Mouse (Mus musculus) G1E (cell line): ENCODE data around the gene Prr11. TPM values are rescaled to one million over a fixed set of nuclear protein-coding genes. Genes with fewer than 3 reads are reported as not detected.

Experiments
- ATAC-seq: 2 replicates; pipeline ENCODE4 v1.8.0; 2016; ENCODE audit warnings: mild to moderate bottlenecking; ENCODE audit not compliant: insufficient number of reproducible peaks, poor library complexity, low FRiP score, severe bottlenecking; ENCODE audit errors: extremely low read depth
- DNase-seq: peaks from one replicate; pipeline ENCODE4 v3.0.0; 2012; ENCODE audit warnings: low spot score
- H3K27me3 ChIP-seq: 2 replicates; pipeline ENCODE4 v1.6.1; 2012; ENCODE audit warnings: mild to moderate bottlenecking, low read length, inconsistent platforms; ENCODE audit not compliant: insufficient read depth
- H3K36me3 ChIP-seq: replicated peaks from 2 replicates; pipeline ENCODE3; 2012; ENCODE audit warnings: mild to moderate bottlenecking, inconsistent platforms
- H3K4me1 ChIP-seq: 2 replicates; pipeline ENCODE4 v1.6.1; 2012; ENCODE audit warnings: low read depth, low read length, inconsistent platforms, mixed read lengths; ENCODE audit not compliant: insufficient read depth
- H3K4me3 ChIP-seq: 2 replicates; pipeline ENCODE4 v1.5.1; 2012; ENCODE audit warnings: low read depth, mild to moderate bottlenecking, inconsistent platforms, low read length, moderate library complexity, mixed read lengths
- H3K9me3 ChIP-seq: replicated peaks from 2 replicates; pipeline ENCODE4 v1.6.1; 2012; ENCODE audit warnings: inconsistent platforms
- CTCF ChIP-seq: IDR thresholded peaks from 2 replicates; pipeline ENCODE4 v1.5.1; 2012; ENCODE audit warnings: low read depth, low read length, inconsistent platforms, mixed read lengths
- GATA1 ChIP-seq: IDR thresholded peaks from 2 replicates; pipeline ENCODE4 v1.6.1; 2012; ENCODE audit warnings: borderline replicate concordance, low read length, inconsistent platforms, mixed read lengths
- GATA2 ChIP-seq: IDR thresholded peaks from 2 replicates; pipeline ENCODE4 v1.6.1; 2012; ENCODE audit warnings: low read depth, low read length, inconsistent platforms, borderline replicate concordance
- POLR2AphosphoS5 ChIP-seq: IDR thresholded peaks from 2 replicates; pipeline ENCODE4 v1.6.1; 2012; ENCODE audit warnings: low read depth, low read length, inconsistent platforms; ENCODE audit not compliant: insufficient replicate concordance
- TAL1 ChIP-seq: conservative IDR thresholded peaks from 2 replicates; pipeline ENCODE4 v1.6.1; 2012; ENCODE audit warnings: low read depth, low read length, inconsistent platforms, mixed read lengths
- polyA plus RNA-seq: library from polyadenylated mRNA; stranded (reverse); fragments of >175 nt; gene quantifications from 2 replicates; pipeline ENCODE4 v1.2.3, GENCODE M21; 2012
- total RNA-seq, 2 experiments: library from RNA; stranded (forward) in 1 of 2; stranded (reverse) in 1 of 2; fragments of 200-1000 nt in 1 of 2; fragments of >200 nt in 1 of 2; fragmentation: Nextera tagmentation in 1 of 2; gene quantifications; 2 replicates each; pipeline ENCODE4 v1.2.3; 2014 to 2017

Gene Prr11
- total RNA-seq (2014; fragmentation: Nextera tagmentation) (67.3 and 75.6 TPM in 2 replicates), total RNA-seq (2017) (7.6 and 9.1 TPM in 2 replicates), polyA plus RNA-seq (1.0 and 1.2 TPM in 2 replicates)

DNA sequence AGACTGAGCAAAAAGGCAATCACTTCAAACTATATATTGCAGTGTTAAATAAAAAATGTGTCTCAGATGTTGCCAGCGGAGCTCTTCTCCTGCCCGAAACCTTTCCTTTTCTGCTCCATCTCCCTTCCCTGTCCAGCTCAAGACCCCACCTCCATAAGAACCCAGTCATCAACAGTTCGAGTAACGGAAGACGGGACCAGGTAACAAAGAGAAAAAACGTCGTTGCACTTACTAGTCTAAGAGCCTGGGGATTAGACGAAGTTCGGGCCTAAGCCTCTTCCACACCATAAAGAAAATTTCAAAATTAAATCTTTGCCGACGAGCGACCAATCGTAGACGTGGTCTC lies at the start of gene Prr11:
Prr11 (minus strand) TSS at position 300 of the 346 bp plus-strand sequence.
- Histone ChIP-seq H3K27me3 (no peaks in the 10 kb centered on the region), H3K36me3 (peaks cover 45% of the 10 kb centered on the region), H3K4me3 (peak within 1 kb of the TSS; percentile 83), H3K4me1 (peaks cover 7% of the 10 kb centered on the region; the same call in 1 of the 2 replicates), H3K9me3 (no peaks in the 10 kb centered on the region)
- DNase-seq (no peak), ATAC-seq (no peak)
- TF ChIP-seq CTCF (no peak), TAL1 (no peak), POLR2AphosphoS5 (no peak), GATA2 (no peak), GATA1 (no peak)

- no peaks in the 10 kb centered on the region for H3K9me3 ChIP-seq
- H3K36me3 ChIP-seq: peaks cover 66% of the 10 kb centered on the region
Observed at GRCm38 (mm10) chr11:87158012-87158411, 49.5 kb upstream of the Prr11 start.

GRCm38 (mm10) chr11:87136233-87136632 lies 27.7 kb upstream of the Prr11 start:
- H3K27me3 ChIP-seq: no peaks in the 10 kb centered on the region
- ATAC-seq (no peak), DNase-seq (no peak)
- peaks cover 56% of the 10 kb centered on the region for H3K36me3 ChIP-seq
- H3K4me1 ChIP-seq: no peaks in the 10 kb centered on the region
- H3K9me3 ChIP-seq: no peaks in the 10 kb centered on the region
- no peak overlapping the region for H3K4me3 ChIP-seq
- TF ChIP-seq POLR2AphosphoS5 (no peak), GATA1 (no peak), TAL1 (no peak), CTCF (no peak), GATA2 (no peak)

More at GRCm38 (mm10) chr11:87158012-87158411, 49.5 kb upstream of the Prr11 start:
- ATAC-seq (no peak), DNase-seq (no peak)
- TF ChIP-seq CTCF (no peak), GATA1 (no peak), POLR2AphosphoS5 (no peak), GATA2 (no peak), TAL1 (no peak)
- Histone ChIP-seq H3K27me3 (no peaks in the 10 kb centered on the region), H3K4me1 (no peaks in the 10 kb centered on the region), H3K4me3 (no peak overlapping the region)

GRCm38 (mm10) chr11:87126824-87127816 lies 18.6 kb upstream of the Prr11 start, which contains the start of gene Trim37:
Trim37 (plus strand) TSS chr11:87127077.
- DNase-seq (peak; percentile 74), ATAC-seq (peak; percentile 72)
- peaks cover 25% of the 10 kb centered on the region for H3K4me1 ChIP-seq
- peak within 1 kb of the TSS; percentile 97 for H3K4me3 ChIP-seq
- no peaks in the 10 kb centered on the region for H3K27me3 ChIP-seq
- peaks cover 48% of the 10 kb centered on the region for H3K36me3 ChIP-seq
- TF ChIP-seq GATA1 (no peak), GATA2 (no peak), TAL1 (no peak), CTCF (no peak), POLR2AphosphoS5 (no peak)
- H3K9me3 ChIP-seq: no peaks in the 10 kb centered on the region

- Histone ChIP-seq H3K9me3 (no peaks in the 10 kb centered on the region), H3K27me3 (no peaks in the 10 kb centered on the region), H3K4me1 (peaks cover 25% of the 10 kb centered on the region), H3K4me3 (peak overlapping the region; percentile 97), H3K36me3 (peaks cover 53% of the 10 kb centered on the region)
- TF ChIP-seq GATA1: no peak
- ATAC-seq (no peak), DNase-seq (no peak)
Observed at GRCm38 (mm10) chr11:87126281-87126823, 17.8 kb upstream of the Prr11 start.

GRCm38 (mm10) chr11:87125562-87125961 lies 17.1 kb upstream of the Prr11 start:
- no peak for TF ChIP-seq GATA2
- no peak for TF ChIP-seq CTCF
- no peak for TF ChIP-seq TAL1
- TF ChIP-seq POLR2AphosphoS5: no peak
- no peak for TF ChIP-seq GATA1
- DNase-seq (no peak), ATAC-seq (no peak)
- peaks cover 25% of the 10 kb centered on the region for H3K4me1 ChIP-seq
- no peaks in the 10 kb centered on the region for H3K27me3 ChIP-seq
- no peaks in the 10 kb centered on the region for H3K9me3 ChIP-seq
- H3K36me3 ChIP-seq: peaks cover 55% of the 10 kb centered on the region
- H3K4me3 ChIP-seq: no peak overlapping the region
